Mouse (Mus musculus) kidney, embryonic 15.5 days (tissue): ENCODE measurements around the gene Gfra1. TPM values are rescaled to one million over a fixed set of nuclear protein-coding genes. Genes with fewer than 3 reads are reported as not detected.

Experiments
- ATAC-seq: fragments of 200-750 bp; cut with Nextera tagmentation; replicated peaks from 2 replicates; pipeline ENCODE4 v1.8.0; 2017; ENCODE audit warnings: moderate TSS enrichment; ENCODE audit not compliant: low FRiP score
- H3K27ac ChIP-seq: fragments of 300-500 bp; sonication (generic); 2 replicates; pipeline ENCODE4 v1.5.1; 2015; ENCODE audit warnings: mild to moderate bottlenecking, inconsistent platforms
- H3K27me3 ChIP-seq: fragments of 300-500 bp; sonication (generic); 2 replicates; pipeline ENCODE4 v1.6.1; 2015; ENCODE audit warnings: inconsistent platforms
- H3K36me3 ChIP-seq: fragments of 300-500 bp; sonication (generic); 2 replicates; pipeline ENCODE4 v1.6.1; 2015; ENCODE audit warnings: inconsistent platforms
- H3K4me1 ChIP-seq: fragments of 300-500 bp; sonication (generic); 2 replicates; pipeline ENCODE4 v1.6.1; 2015; ENCODE audit warnings: inconsistent platforms
- H3K4me2 ChIP-seq: fragments of 300-500 bp; sonication (generic); 2 replicates; pipeline ENCODE4 v1.6.1; 2015; ENCODE audit warnings: moderate library complexity, mild to moderate bottlenecking, inconsistent platforms
- H3K4me3 ChIP-seq: fragments of 300-500 bp; sonication (generic); replicated peaks from 2 replicates; pipeline ENCODE4 v1.5.1; 2015; ENCODE audit warnings: mild to moderate bottlenecking, inconsistent platforms
- H3K9ac ChIP-seq: fragments of 300-500 bp; sonication (generic); 2 replicates; pipeline ENCODE4 v1.6.1; 2015; ENCODE audit warnings: mild to moderate bottlenecking, inconsistent platforms
- H3K9me3 ChIP-seq: fragments of 300-500 bp; sonication (generic); replicated peaks from 2 replicates; pipeline ENCODE4 v1.6.1; 2016; ENCODE audit warnings: inconsistent platforms
- WGBS: fragments of 180-500 bp; shearing (Covaris S2); methylation state at CpG from one replicate; pipeline ENCODE4 v1.1.7; 2015; ENCODE audit warnings: mixed read lengths; 5-methylcytosine and 5-hydroxymethylcytosine counted together
- polyA plus RNA-seq: library from polyadenylated mRNA; unstranded; fragments of >200 nt; fragmentation: Nextera tagmentation; extraction: Ambion mirVana; gene quantifications from 2 replicates; pipeline ENCODE4 v1.2.1, GENCODE M21; 2015

Gfra1 gene
- polyA plus RNA-seq, 1 experiment from 2014 or later = 65.3 TPM

- H3K4me1 ChIP-seq = peaks cover 46% of the 10 kb centered on the region
- ATAC-seq = peak; percentile 54; the same call in 1 of the 2 replicates
- no peaks in the 10 kb centered on the region for H3K27me3 ChIP-seq
- no peaks in the 10 kb centered on the region for H3K36me3 ChIP-seq
- 55% methylated on average over 10 of the region's 10 CpGs for WGBS
- H3K27ac ChIP-seq = peak overlapping the region; percentile 75
- no peak overlapping the region for H3K4me3 ChIP-seq
- no peak overlapping the region for H3K4me2 ChIP-seq
- no peaks in the 10 kb centered on the region for H3K9me3 ChIP-seq
- H3K9ac ChIP-seq = no peak overlapping the region
Measured at GRCm38 (mm10) chr19:58437441-58438071, 18.2 kb downstream of the Gfra1 start.

DNA sequence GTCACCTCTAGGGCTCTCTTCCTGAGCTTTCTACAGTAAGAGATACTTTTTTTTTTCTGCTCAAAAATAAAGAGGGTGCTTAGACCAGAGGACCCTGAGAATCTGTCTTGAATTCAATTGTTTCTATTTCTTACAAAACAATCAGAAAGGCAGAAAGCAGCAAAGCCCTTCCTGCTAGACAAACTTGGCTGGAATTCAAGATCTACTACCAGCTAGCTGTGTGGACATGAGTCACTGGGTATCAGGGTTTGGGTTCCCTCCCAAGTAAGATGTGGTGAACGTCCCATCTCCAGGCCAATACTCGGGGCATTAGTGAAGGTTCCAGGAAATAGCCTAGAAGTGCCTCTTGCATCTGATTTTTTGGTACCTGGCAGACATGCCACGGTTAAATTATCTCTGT is 18.8 kb downstream of the Gfra1 start:
- Histone ChIP-seq H3K27me3 (no peaks in the 10 kb centered on the region), H3K4me2 (no peak overlapping the region), H3K4me3 (no peak overlapping the region), H3K36me3 (no peaks in the 10 kb centered on the region), H3K9me3 (no peaks in the 10 kb centered on the region), H3K9ac (no peak overlapping the region), H3K4me1 (peaks cover 42% of the 10 kb centered on the region), H3K27ac (peak overlapping the region; percentile 75)
- ATAC-seq = no peak
- WGBS = 66% methylated on average over 3 of the region's 3 CpGs

- no peaks in the 10 kb centered on the region for H3K9me3 ChIP-seq
- 76% methylated on average over 5 of the region's 5 CpGs for WGBS
- H3K4me1 ChIP-seq = peaks cover 36% of the 10 kb centered on the region
- no peaks in the 10 kb centered on the region for H3K27me3 ChIP-seq
- H3K27ac ChIP-seq = peak overlapping the region; percentile 75; the same call in 1 of the 2 replicates
- H3K36me3 ChIP-seq = no peaks in the 10 kb centered on the region
- no peak overlapping the region for H3K4me3 ChIP-seq
- H3K4me2 ChIP-seq = no peak overlapping the region
- no peak overlapping the region for H3K9ac ChIP-seq
- ATAC-seq = no peak
Measured at GRCm38 (mm10) chr19:58435877-58436276, 19.8 kb downstream of the Gfra1 start.

- Histone ChIP-seq H3K9ac (no peak overlapping the region), H3K4me3 (no peak overlapping the region), H3K9me3 (no peaks in the 10 kb centered on the region), H3K27ac (no peak overlapping the region), H3K4me1 (peaks cover 20% of the 10 kb centered on the region), H3K36me3 (no peaks in the 10 kb centered on the region), H3K27me3 (no peaks in the 10 kb centered on the region), H3K4me2 (no peak overlapping the region)
- 72% methylated on average over 5 of the region's 5 CpGs for WGBS
- ATAC-seq = no peak
Measured at GRCm38 (mm10) chr19:58432840-58433239, 22.9 kb downstream of the Gfra1 start.

DNA sequence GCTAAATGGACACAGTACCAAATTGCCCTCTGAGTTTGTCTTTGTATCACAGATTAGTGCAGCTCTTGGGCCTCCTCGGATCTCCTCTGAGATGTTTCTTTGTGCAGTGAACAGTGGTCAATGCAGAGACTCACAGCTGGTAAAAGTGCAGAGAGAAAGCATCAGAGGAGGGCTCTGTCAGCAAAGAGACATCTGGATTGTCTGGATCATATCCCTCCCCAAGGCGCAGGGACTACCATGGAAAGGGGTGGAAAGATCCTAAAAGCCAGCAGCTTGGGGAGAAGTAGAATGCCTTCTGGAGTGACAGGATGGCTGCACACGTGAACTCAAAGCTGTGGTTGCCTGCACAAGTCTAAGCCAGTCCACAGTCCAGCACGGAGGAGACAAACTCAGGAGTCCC is 27.2 kb downstream of the Gfra1 start:
- 0 out of 2 replicates have a peak, but pooled peaks cover under 1% of the 10 kb centered on the region for H3K36me3 ChIP-seq
- no peaks in the 10 kb centered on the region for H3K27me3 ChIP-seq
- no peak for ATAC-seq
- H3K9me3 ChIP-seq = no peaks in the 10 kb centered on the region
- H3K27ac ChIP-seq = 0 out of 2 replicates have a peak overlapping the region, but pooled peaks have one; percentile 6
- no peak overlapping the region for H3K4me3 ChIP-seq
- H3K9ac ChIP-seq = no peak overlapping the region
- no peaks in the 10 kb centered on the region for H3K4me1 ChIP-seq
- 89% methylated on average over 4 of the region's 4 CpGs for WGBS
- H3K4me2 ChIP-seq = no peak overlapping the region

GRCm38 (mm10) chr19:58427348-58427747 is 28.4 kb downstream of the Gfra1 start:
- 0 out of 2 replicates have a peak overlapping the region, but pooled peaks have one; percentile 29 for H3K27ac ChIP-seq
- H3K4me2 ChIP-seq = no peak overlapping the region
- 47% methylated on average over 2 of the region's 2 CpGs for WGBS
- no peak overlapping the region for H3K9ac ChIP-seq
- no peaks in the 10 kb centered on the region for H3K4me1 ChIP-seq
- H3K36me3 ChIP-seq = peaks cover 8% of the 10 kb centered on the region; the same call in 1 of the 2 replicates
- ATAC-seq = peak; percentile 75; the same call in 1 of the 2 replicates
- no peak overlapping the region for H3K4me3 ChIP-seq
- H3K9me3 ChIP-seq = no peaks in the 10 kb centered on the region
- H3K27me3 ChIP-seq = no peaks in the 10 kb centered on the region

- Histone ChIP-seq H3K27me3 (no peaks in the 10 kb centered on the region), H3K4me2 (no peak overlapping the region), H3K4me3 (no peak overlapping the region), H3K27ac (no peak overlapping the region), H3K36me3 (peaks cover 8% of the 10 kb centered on the region; the same call in 1 of the 2 replicates), H3K4me1 (peaks cover 7% of the 10 kb centered on the region), H3K9me3 (no peaks in the 10 kb centered on the region), H3K9ac (no peak overlapping the region)
- 84% methylated on average over 2 of the region's 2 CpGs for WGBS
- ATAC-seq = no peak
Measured at GRCm38 (mm10) chr19:58424928-58425327, 30.8 kb downstream of the Gfra1 start.

DNA sequence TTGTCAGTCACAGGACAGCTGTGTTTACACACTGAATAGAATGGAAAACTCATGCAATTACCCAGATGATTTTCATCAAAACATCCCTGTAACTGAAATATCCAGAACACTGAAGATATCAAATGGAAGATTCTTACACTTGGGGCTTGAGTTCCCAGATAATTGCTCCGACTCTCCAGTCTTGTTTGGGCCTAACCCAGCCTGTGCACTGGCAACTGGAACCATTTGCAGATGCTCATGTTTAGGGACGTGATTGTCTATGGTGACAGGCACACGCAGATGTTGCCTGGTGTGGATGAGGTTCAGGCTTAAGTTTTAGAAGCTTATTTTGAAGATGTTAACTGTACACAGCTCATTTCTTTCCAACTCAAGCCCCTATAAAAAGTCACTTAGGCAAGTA is 31.5 kb downstream of the Gfra1 start:
- Histone ChIP-seq H3K4me3 (no peak overlapping the region), H3K27ac (no peak overlapping the region), H3K4me1 (peaks cover 14% of the 10 kb centered on the region), H3K9ac (no peak overlapping the region), H3K9me3 (no peaks in the 10 kb centered on the region), H3K4me2 (no peak overlapping the region), H3K36me3 (peaks cover 8% of the 10 kb centered on the region; the same call in 1 of the 2 replicates), H3K27me3 (no peaks in the 10 kb centered on the region)
- no peak for ATAC-seq
- 83% methylated on average over 3 of the region's 3 CpGs for WGBS

DNA sequence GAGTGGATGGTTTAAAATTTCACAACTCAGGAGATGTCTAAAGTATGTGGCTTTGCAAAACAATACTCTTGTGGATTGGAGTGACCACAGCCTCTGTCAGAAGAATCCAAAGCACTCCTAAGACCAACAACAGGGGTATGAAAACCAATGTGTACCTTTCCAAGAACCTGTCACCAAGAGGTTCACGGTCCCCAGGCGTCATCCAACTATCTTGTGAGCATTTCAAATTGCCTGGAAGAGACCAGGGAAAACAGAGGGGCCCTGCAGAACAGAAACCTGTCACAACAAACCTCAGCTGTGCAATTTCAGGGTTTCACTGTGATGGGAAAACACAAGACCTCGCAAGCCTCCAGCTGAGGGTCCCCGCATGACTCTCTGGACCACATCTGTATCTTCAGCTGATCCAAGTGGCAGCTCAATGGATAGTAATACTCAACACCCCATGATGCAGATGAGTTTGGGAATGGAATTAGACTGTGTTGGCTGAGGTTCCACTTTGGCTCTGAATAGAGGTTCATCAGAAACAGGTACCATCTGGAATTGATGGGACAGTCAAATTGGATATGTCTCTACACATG is 32.7 kb downstream of the Gfra1 start:
- WGBS = 87% methylated on average over 4 of the region's 4 CpGs
- Histone ChIP-seq H3K9me3 (no peaks in the 10 kb centered on the region), H3K36me3 (peaks cover 8% of the 10 kb centered on the region; the same call in 1 of the 2 replicates), H3K4me2 (no peak overlapping the region), H3K4me1 (peaks cover 15% of the 10 kb centered on the region), H3K27ac (no peak overlapping the region), H3K9ac (no peak overlapping the region), H3K4me3 (no peak overlapping the region), H3K27me3 (no peaks in the 10 kb centered on the region)
- no peak for ATAC-seq

- WGBS = 18% methylated on average over 3 of the region's 3 CpGs
- Histone ChIP-seq H3K9ac (no peak overlapping the region), H3K36me3 (peaks cover 12% of the 10 kb centered on the region; the same call in 1 of the 2 replicates), H3K4me3 (no peak overlapping the region), H3K27ac (peak overlapping the region; percentile 76), H3K27me3 (no peaks in the 10 kb centered on the region), H3K4me2 (no peak overlapping the region), H3K9me3 (no peaks in the 10 kb centered on the region), H3K4me1 (peaks cover 15% of the 10 kb centered on the region)
- peak; percentile 66 for ATAC-seq
Measured at GRCm38 (mm10) chr19:58419685-58420084, 36.0 kb downstream of the Gfra1 start.

DNA sequence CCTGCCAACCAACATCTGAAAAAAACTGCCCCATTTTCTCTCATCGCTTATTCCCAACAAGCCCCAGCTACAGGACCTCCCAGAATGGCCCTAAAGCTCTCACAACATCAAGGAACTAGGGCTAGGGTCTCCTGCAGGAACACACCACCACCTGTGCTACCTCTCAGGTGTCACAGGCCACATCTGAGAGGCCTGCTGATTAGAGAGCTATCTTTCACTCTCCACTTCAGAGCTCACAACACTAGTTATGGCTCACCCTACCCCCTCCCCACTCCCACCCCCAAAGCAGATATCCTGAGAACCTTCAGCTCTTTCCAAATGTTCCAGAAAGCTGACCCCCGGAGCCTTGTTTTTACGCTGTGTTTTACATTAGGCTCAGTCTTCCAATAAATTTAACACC is 36.4 kb downstream of the Gfra1 start:
- ATAC-seq = peak; percentile 40; the same call in 1 of the 2 replicates
- H3K27ac ChIP-seq = peak overlapping the region; percentile 76
- H3K4me2 ChIP-seq = no peak overlapping the region
- WGBS = 28% methylated on average over 3 of the region's 3 CpGs
- peaks cover 15% of the 10 kb centered on the region for H3K4me1 ChIP-seq
- no peak overlapping the region for H3K4me3 ChIP-seq
- no peaks in the 10 kb centered on the region for H3K27me3 ChIP-seq
- H3K36me3 ChIP-seq = peaks cover 12% of the 10 kb centered on the region; the same call in 1 of the 2 replicates
- no peaks in the 10 kb centered on the region for H3K9me3 ChIP-seq
- no peak overlapping the region for H3K9ac ChIP-seq

- H3K4me3 ChIP-seq = no peak overlapping the region
- WGBS = 88% methylated on average over 4 of the region's 4 CpGs
- no peak overlapping the region for H3K27ac ChIP-seq
- H3K9me3 ChIP-seq = no peaks in the 10 kb centered on the region
- 0 out of 2 replicates have a peak, but pooled peaks cover 4% of the 10 kb centered on the region for H3K36me3 ChIP-seq
- no peak overlapping the region for H3K9ac ChIP-seq
- no peak for ATAC-seq
- H3K4me2 ChIP-seq = no peak overlapping the region
- no peaks in the 10 kb centered on the region for H3K27me3 ChIP-seq
- H3K4me1 ChIP-seq = peaks cover 28% of the 10 kb centered on the region
Measured at GRCm38 (mm10) chr19:58415173-58415572, 40.5 kb downstream of the Gfra1 start.
